Mouse (Mus musculus) CH12.LX (cell line): ENCODE measurements around the gene Pbxip1. TPM values are rescaled to one million over a fixed set of nuclear protein-coding genes. Genes with fewer than 3 reads are reported as not detected.

Source experiments
- DNase-seq: peaks from one replicate; pipeline ENCODE4 v3.0.0-alpha.2; 2013; ENCODE audit errors: extremely low read depth
- H3K27ac ChIP-seq: 2 replicates; pipeline ENCODE4 v1.5.1; 2012; ENCODE audit warnings: low read depth, mild to moderate bottlenecking, control low read depth, moderate library complexity; ENCODE audit not compliant: insufficient read depth
- H3K27me3 ChIP-seq: replicated peaks from 2 replicates; pipeline ENCODE3; 2012; ENCODE audit warnings: inconsistent platforms
- H3K36me3 ChIP-seq, 2 experiments: replicated peaks in 1 of 2; 2 replicates each; pipeline versions ENCODE3 to v1.6.1; 2012; ENCODE audit warnings: inconsistent platforms in 1 of 2, low read length in 1 of 2, mild to moderate bottlenecking in 1 of 2, mixed read lengths in 1 of 2, moderate library complexity in 1 of 2; ENCODE audit not compliant: control insufficient read depth in 1 of 2, insufficient read depth in 1 of 2
- H3K4me1 ChIP-seq, 2 experiments: 2 replicates each; pipeline ENCODE4 v1.6.1; 2012; ENCODE audit warnings: inconsistent platforms in 1 of 2, moderate library complexity in 1 of 2; ENCODE audit not compliant: insufficient read depth in 2 of 2, control insufficient read depth in 1 of 2
- H3K4me2 ChIP-seq: 2 replicates; pipeline ENCODE4 v1.6.1; 2012; ENCODE audit warnings: low read depth, mild to moderate bottlenecking, control low read depth; ENCODE audit not compliant: poor library complexity, insufficient read depth, severe bottlenecking
- H3K4me3 ChIP-seq, 3 experiments: fragments of 150-350 bp in 1 of 3; sonication (generic) in 1 of 3; replicated peaks in 1 of 3; 2 replicates each; pipeline versions ENCODE3 to v1.5.1; 2011 to 2012; ENCODE audit warnings: low read depth in 2 of 3, low read length in 2 of 3, mild to moderate bottlenecking in 2 of 3, moderate library complexity in 2 of 3, control low read depth in 1 of 3, improper control_type of control experiment in 1 of 3, inconsistent platforms in 1 of 3, mixed read lengths in 1 of 3; ENCODE audit not compliant: poor library complexity in 1 of 3
- H3K79me2 ChIP-seq: replicated peaks from 2 replicates; pipeline ENCODE4 v1.6.1; 2012; ENCODE audit warnings: mild to moderate bottlenecking, moderate library complexity; ENCODE audit not compliant: control insufficient read depth, poor library complexity, insufficient read depth, severe bottlenecking; ENCODE audit errors: extremely low read depth
- H3K9ac ChIP-seq: 2 replicates; pipeline ENCODE4 v1.6.1; 2012; ENCODE audit warnings: low read depth, mild to moderate bottlenecking, control low read depth, moderate library complexity; ENCODE audit not compliant: insufficient read depth
- H3K9me3 ChIP-seq: replicated peaks from 2 replicates; pipeline ENCODE3; 2012; ENCODE audit warnings: low read length, inconsistent platforms, mixed read lengths
- ELF1 ChIP-seq: IDR thresholded peaks from 2 replicates; pipeline ENCODE4 v1.6.1; 2014; ENCODE audit warnings: low read depth, mild to moderate bottlenecking, inconsistent platforms, low read length, improper control_type of control experiment
- EP300 ChIP-seq: IDR thresholded peaks from 2 replicates; pipeline ENCODE4 v1.6.1; 2011; ENCODE audit warnings: low read length, improper control_type of control experiment
- ETS1 ChIP-seq: conservative IDR thresholded peaks from 2 replicates; pipeline ENCODE4 v1.6.1; 2012; ENCODE audit warnings: low read depth, mild to moderate bottlenecking, inconsistent platforms, low read length, improper control_type of control experiment, moderate library complexity
- GABPA ChIP-seq: IDR thresholded peaks from 2 replicates; pipeline ENCODE4 v1.6.1; 2012; ENCODE audit warnings: low read depth, low read length, improper control_type of control experiment, inconsistent platforms; ENCODE audit not compliant: insufficient replicate concordance
- JUN ChIP-seq: IDR thresholded peaks from 2 replicates; pipeline ENCODE4 v1.6.1; 2011; ENCODE audit warnings: low read depth, mild to moderate bottlenecking, low read length, improper control_type of control experiment, moderate library complexity; ENCODE audit not compliant: insufficient read depth
- KAT2A ChIP-seq: IDR thresholded peaks from 2 replicates; pipeline ENCODE4 v1.6.1; 2012; ENCODE audit warnings: low read length, improper control_type of control experiment, inconsistent platforms; ENCODE audit not compliant: insufficient replicate concordance
- MEF2A ChIP-seq: IDR thresholded peaks from 2 replicates; pipeline ENCODE4 v1.6.1; 2014; ENCODE audit warnings: low read depth, mild to moderate bottlenecking, inconsistent platforms, low read length, improper control_type of control experiment, borderline replicate concordance
- MXI1 ChIP-seq: IDR thresholded peaks from 2 replicates; pipeline ENCODE4 v1.6.1; 2011; ENCODE audit warnings: mild to moderate bottlenecking, low read depth, low read length, improper control_type of control experiment
- MYC ChIP-seq: IDR thresholded peaks from 2 replicates; pipeline ENCODE4 v1.6.1; 2011; ENCODE audit warnings: low read depth, mild to moderate bottlenecking, improper control_type of control experiment, low read length
- NELFE ChIP-seq: IDR thresholded peaks from 2 replicates; pipeline ENCODE4 v1.6.1; 2011; ENCODE audit warnings: low read depth, low read length, improper control_type of control experiment
- NRF1 ChIP-seq: IDR thresholded peaks from 2 replicates; pipeline ENCODE4 v1.6.1; 2014; ENCODE audit warnings: low read depth, mild to moderate bottlenecking, inconsistent platforms, low read length, improper control_type of control experiment, moderate library complexity
- PAX5 ChIP-seq: IDR thresholded peaks from 2 replicates; pipeline ENCODE4 v1.6.1; 2012; ENCODE audit warnings: low read length, inconsistent platforms, mixed read lengths
- POLR2AphosphoS2 ChIP-seq: IDR thresholded peaks from 2 replicates; pipeline ENCODE4 v1.6.1; 2011; ENCODE audit warnings: low read depth, low read length, improper control_type of control experiment
- RAD21 ChIP-seq: IDR thresholded peaks from 2 replicates; pipeline ENCODE4 v1.6.1; 2011; ENCODE audit warnings: low read depth, mild to moderate bottlenecking, low read length, improper control_type of control experiment, moderate library complexity
- RCOR1 ChIP-seq: conservative IDR thresholded peaks from 2 replicates; pipeline ENCODE4 v1.6.1; 2012; ENCODE audit warnings: low read depth, mild to moderate bottlenecking, inconsistent platforms, low read length, improper control_type of control experiment
- SIN3A ChIP-seq: IDR thresholded peaks from 2 replicates; pipeline ENCODE4 v1.6.1; 2012; ENCODE audit warnings: low read length, improper control_type of control experiment, inconsistent platforms
- TBP ChIP-seq: conservative IDR thresholded peaks from 2 replicates; pipeline ENCODE4 v1.6.1; 2011; ENCODE audit warnings: low read depth, low read length, improper control_type of control experiment
- TCF12 ChIP-seq: IDR thresholded peaks from 2 replicates; pipeline ENCODE4 v1.6.1; 2014; ENCODE audit warnings: low read depth, mild to moderate bottlenecking, inconsistent platforms, low read length, improper control_type of control experiment
- UBTF ChIP-seq: IDR thresholded peaks from 2 replicates; pipeline ENCODE4 v1.6.1; 2012; ENCODE audit warnings: low read depth, mild to moderate bottlenecking, inconsistent platforms, low read length, improper control_type of control experiment, moderate library complexity
- USF1 ChIP-seq: IDR thresholded peaks from 2 replicates; pipeline ENCODE4 v1.6.1; 2014; ENCODE audit warnings: low read depth, mild to moderate bottlenecking, inconsistent platforms, low read length, improper control_type of control experiment
- USF2 ChIP-seq: conservative IDR thresholded peaks from 2 replicates; pipeline ENCODE4 v1.6.1; 2011; ENCODE audit warnings: low read depth, low read length, improper control_type of control experiment
- ZC3H11A ChIP-seq: IDR thresholded peaks from 2 replicates; pipeline ENCODE4 v1.6.1; 2012; ENCODE audit warnings: low read depth, mild to moderate bottlenecking, inconsistent platforms, low read length, improper control_type of control experiment
- ZMIZ1 ChIP-seq: IDR thresholded peaks from 2 replicates; pipeline ENCODE4 v1.6.1; 2012; ENCODE audit warnings: low read depth, mild to moderate bottlenecking, inconsistent platforms, low read length, improper control_type of control experiment
- dilution Hi-C: fragments of 300-500 bp; cut with MboI; formaldehyde crosslinking; loops from 2 replicates; pipeline ENCODE4 v1.14.3; 2020; ENCODE audit warnings: low sequenced_read_pairs; ENCODE audit not compliant: extremely low pct_unique_long_range_greater_than_20kb, extremely low pct_ligation_motif_present
- in situ Hi-C: fragments of 300-500 bp; cut with MboI; formaldehyde crosslinking; loops from 3 replicates; pipeline ENCODE4 v1.14.3; 2019; ENCODE audit warnings: low sequenced_read_pairs, low pct_ligation_motif_present, low pct_unique_long_range_greater_than_20kb, mixed read lengths
- polyA plus RNA-seq: library from polyadenylated mRNA; unstranded; fragments of >175 nt; gene quantifications from 2 replicates; pipeline ENCODE4 v1.2.1, GENCODE M21; 2012; ENCODE audit warnings: low read depth; ENCODE audit not compliant: insufficient read length
- total RNA-seq, 2 experiments: library from RNA; depleted of rRNA; stranded (reverse); fragments of 300-350 nt in 1 of 2; fragments of >200 nt in 1 of 2; gene quantifications; 2 replicates each; pipeline ENCODE4 v1.2.3; 2012 to 2014

Gene Pbxip1
- total and polyA plus RNA-seq, 3 experiments, result 14.1 to 18.4 (median 17.6) TPM

DNA sequence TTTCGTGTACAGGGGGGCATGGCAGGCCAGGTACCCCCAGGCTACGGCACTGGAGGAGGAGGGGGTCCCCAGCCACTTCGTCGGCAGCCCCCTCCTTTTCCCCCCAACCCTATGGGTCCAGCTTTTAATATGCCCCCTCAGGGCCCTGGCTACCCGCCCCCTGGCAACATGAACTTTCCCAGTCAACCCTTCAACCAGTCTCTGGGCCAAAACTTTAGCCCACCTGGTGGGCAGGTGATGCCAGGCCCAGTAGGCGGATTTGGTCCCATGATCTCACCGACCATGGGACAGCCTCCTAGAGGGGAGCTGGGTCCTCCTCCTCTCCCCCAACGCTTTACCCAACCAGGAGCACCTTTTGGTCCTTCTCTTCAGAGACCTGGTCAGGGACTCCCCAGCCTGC, 3.9 kb upstream of the Pbxip1 start:
- no peak overlapping the region for H3K27ac ChIP-seq

DNA sequence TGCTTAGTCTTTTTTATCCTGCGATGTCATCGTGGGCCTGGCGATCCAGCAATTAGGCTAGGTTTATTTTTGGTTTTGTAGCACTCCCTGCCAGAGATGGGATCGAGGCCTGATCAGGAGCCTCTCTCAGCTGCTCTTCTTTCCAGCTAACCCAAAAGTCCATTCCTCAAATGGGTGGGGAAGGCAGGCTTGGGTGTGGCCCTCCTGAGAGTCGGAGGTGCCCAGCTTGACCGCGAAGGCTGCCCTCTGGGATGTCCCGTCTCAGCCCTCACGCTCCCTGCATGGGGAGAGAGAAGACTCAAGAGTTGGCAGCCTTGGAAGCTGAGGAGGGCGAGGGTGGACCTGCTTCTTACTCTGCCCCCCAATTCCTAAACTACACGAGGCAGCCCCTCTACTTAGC, 2.0 kb upstream of the Pbxip1 start:
- dilution Hi-C loops, result no loop called here
- no peak overlapping the region for H3K4me2 ChIP-seq
- no peak overlapping the region for H3K4me3 ChIP-seq
- no peak for DNase-seq
- H3K79me2 ChIP-seq, result peaks cover 19% of the 10 kb centered on the region
- H3K9ac ChIP-seq, result no peak overlapping the region
- H3K36me3 ChIP-seq, result peaks cover 24 to 46% of the 10 kb centered on the region in 2 experiments
- no peaks in the 10 kb centered on the region for H3K9me3 ChIP-seq
- peaks cover 9 to 42% of the 10 kb centered on the region in 2 experiments for H3K4me1 ChIP-seq
- no peak for TF ChIP-seq TBP
- no peak for TF ChIP-seq JUN
- no peak for TF ChIP-seq RAD21
- TF ChIP-seq SIN3A, result no peak
- no peak for TF ChIP-seq TCF12
- no peak for TF ChIP-seq ZC3H11A
- TF ChIP-seq UBTF, result no peak
- TF ChIP-seq EP300, result no peak
- no peak for TF ChIP-seq MXI1
- no peak for TF ChIP-seq NRF1
- no peak for TF ChIP-seq USF1
- TF ChIP-seq, all 38 proteins: peak for 0
- H3K27ac ChIP-seq, result no peak overlapping the region
- H3K27me3 ChIP-seq, result no peaks in the 10 kb centered on the region
- in situ Hi-C loops, result no loop called here

More for the DNA sequence above, 3.9 kb upstream of the Pbxip1 start:
- Histone ChIP-seq H3K4me2 (no peak overlapping the region), H3K4me3 (no peak overlapping the region), H3K36me3 (peaks cover 25 to 44% of the 10 kb centered on the region in 2 experiments), H3K9me3 (no peaks in the 10 kb centered on the region), H3K79me2 (peaks cover 19% of the 10 kb centered on the region), H3K9ac (no peak overlapping the region), H3K27me3 (no peaks in the 10 kb centered on the region), H3K4me1 (peaks cover 6 to 26% of the 10 kb centered on the region in 2 experiments; a peak in 3 of 4 replicates)
- in situ Hi-C loops (no loop called here), dilution Hi-C loops (no loop called here)
- no peak for TF ChIP-seq ELF1
- TF ChIP-seq ETS1, result no peak
- TF ChIP-seq MYC, result no peak
- TF ChIP-seq GABPA, result no peak
- TF ChIP-seq ZC3H11A, result no peak
- no peak for TF ChIP-seq RAD21
- no peak for TF ChIP-seq JUN
- TF ChIP-seq KAT2A, result no peak
- TF ChIP-seq POLR2AphosphoS2, result no peak
- TF ChIP-seq USF2, result no peak
- TF ChIP-seq TCF12, result no peak
- no peak for TF ChIP-seq ZMIZ1
- TF ChIP-seq PAX5, result no peak
- TF ChIP-seq NELFE, result no peak
- no peak for TF ChIP-seq EP300
- no peak for TF ChIP-seq RCOR1
- TF ChIP-seq MEF2A, result no peak
- no peak for TF ChIP-seq SIN3A
- DNase-seq, result no peak
